Mouse (Mus musculus): Measurements from ENCODE around the gene Spats1.

DNA sequence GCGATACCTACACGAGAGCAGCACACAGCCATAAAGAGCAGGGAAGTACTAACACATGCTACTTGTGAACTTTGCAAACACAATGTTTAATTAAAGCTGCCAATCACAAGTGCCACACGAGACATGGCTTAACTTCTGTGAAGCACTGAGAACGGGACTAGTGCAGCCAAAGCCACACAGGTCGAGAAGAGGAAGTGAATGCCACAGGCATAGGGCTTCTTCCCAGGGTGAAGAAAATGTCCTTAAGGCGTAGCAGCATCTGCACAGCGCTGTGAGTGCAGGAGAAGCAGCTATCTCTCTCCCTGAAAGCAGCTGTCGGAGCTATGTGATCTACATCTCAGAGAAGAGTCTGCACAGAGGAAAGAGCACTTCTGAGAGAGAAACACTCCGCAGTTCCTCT, 80.6 kb downstream of the Spats1 start:
- TF ChIP-seq EP300 (IDR thresholded peaks at IDR 0.05; ENCODE audit: low read depth) (no peak), CTCF (IDR thresholded peaks at IDR 0.05; ENCODE audit: low read depth) (no peak)
